Mouse (Mus musculus): ENCODE results near the gene Agpat1.

Gene Agpat1

GRCm38 (mm10) chr17:34606186-34607039 lies 2.4 kb downstream of the Agpat1 start:
- no peak for DNase-seq

GRCm38 (mm10) chr17:34607997-34608396 lies 3.9 kb downstream of the Agpat1 start:
- DNase-seq = no peak

DNA sequence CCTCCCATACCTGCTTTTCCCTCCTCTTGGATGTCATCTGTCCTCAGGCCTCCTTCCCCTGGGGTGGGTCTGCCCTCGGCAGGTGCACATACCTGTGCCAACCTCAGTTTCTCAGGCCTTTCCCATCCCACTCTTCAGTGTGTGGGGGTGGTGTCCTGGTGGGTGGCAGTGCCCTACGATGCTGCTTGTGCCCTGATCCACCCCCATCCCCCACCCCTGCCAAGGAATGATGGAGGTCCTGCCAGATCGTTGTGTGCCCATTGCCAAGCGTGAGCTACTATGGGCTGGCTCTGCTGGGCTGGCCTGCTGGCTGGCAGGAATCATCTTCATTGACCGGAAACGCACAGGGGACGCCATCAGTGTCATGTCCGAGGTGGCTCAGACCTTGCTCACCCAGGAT lies 7.0 kb downstream of the Agpat1 start:
- no peak for DNase-seq

- DNase-seq = no peak
These were observed 9.1 kb downstream of the Agpat1 start for GRCm38 (mm10) chr17:34613054-34613645.

GRCm38 (mm10) chr17:34613830-34614229 lies 9.8 kb downstream of the Agpat1 start:
- DNase-seq = no peak

GRCm38 (mm10) chr17:34615871-34616270 lies 11.8 kb downstream of the Agpat1 start, which contains the start of gene Egfl8:
Gene Egfl8 (minus strand): TSS chr17:34615971.
- DNase-seq = no peak

- no peak for DNase-seq
These were observed 14.9 kb downstream of the Agpat1 start for GRCm38 (mm10) chr17:34618999-34619398.

DNA sequence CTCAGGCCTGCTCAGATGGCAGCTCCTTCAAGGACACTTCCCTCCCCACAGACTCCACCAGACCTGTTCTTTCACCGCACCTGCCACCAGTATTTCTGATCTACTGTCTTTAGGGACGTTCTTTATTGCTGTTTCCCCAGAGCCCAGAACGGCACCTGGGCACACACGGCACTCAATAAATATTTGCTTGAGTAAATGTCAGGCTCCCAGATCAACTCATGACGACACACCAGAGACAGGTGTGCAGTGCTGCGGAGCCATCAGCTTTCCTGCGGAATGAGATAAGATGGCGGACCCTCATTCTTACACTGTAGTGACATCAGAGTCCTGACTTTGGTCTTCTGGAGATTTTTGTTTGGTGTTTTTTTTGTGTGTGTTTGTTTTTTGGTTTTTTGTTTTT lies 16.9 kb downstream of the Agpat1 start:
- no peak for DNase-seq

DNA sequence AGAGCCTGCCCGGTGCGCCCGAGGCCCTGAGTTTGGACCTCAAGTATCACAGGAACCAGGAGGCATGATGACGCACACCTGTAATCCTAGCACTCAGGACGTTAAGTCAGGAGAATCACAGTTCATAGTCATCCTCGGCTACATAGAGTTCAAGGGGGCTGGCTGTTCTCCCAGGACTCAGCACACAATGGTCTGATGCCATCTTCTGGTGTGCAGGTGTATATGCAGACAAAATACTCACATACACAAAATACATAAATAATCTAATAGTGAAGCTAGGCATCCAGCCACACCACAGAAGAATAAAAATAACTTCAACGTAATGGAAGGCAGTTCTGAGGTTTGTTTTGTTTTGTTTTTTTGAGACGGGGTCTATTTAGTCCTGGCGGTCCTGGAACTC lies 19.1 kb downstream of the Agpat1 start:
- DNase-seq = no peak

DNA sequence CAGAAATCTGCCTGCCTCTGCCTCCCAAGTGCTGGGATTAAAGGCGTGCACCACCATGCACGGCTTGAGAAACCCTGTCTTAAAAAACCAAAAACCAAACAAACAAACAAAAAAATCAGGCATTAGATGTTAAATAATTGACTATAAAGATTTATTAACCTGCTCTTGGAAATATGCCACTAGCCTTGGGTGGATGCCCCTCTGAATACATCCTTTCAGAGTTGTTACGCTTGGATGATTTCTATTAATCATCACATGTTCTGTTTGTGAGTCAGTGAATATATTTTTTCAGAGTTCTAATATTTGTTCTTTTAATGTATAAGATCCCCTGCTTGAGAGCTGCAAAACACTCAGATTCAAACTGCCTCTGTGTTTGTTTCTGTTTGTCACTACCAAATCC lies 20.9 kb downstream of the Agpat1 start:
- no peak for DNase-seq

DNA sequence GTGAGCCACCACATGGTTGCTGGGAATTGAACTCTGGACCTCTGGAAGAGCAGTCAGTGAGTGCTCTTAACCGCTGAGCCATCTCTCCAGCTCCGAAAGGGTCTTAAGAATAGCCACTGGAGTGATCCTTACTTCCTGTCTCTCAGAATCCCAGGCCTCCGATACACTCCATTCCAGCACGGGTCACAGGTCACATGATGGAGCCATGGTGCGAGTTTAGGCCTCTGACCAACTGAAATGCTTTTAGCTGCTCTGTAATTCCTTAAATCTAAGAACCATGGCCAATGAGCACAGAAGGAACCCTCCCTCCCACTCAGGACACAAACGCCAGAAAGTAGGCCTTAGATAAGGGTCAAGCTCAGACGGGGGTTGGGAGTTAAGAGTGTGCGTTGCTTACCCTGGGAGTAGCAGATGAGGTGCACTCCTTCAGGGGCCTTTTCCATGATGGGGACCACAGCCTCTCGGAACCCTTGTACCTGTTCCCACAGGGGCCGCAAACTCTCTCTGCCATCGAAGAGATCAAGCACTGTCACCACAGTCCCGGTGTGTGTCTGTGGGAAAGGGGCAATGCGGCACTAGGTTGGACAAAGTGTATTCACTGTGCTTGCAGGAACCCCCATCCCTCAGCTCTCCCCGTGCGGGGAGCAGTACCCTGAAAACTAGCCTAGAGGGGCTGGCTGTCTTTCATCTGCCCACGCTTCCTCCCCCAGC lies 22.2 kb downstream of the Agpat1 start:
- DNase-seq = no peak

- DNase-seq = no peak
These were observed 22.7 kb downstream of the Agpat1 start for GRCm38 (mm10) chr17:34626773-34627092.

DNA sequence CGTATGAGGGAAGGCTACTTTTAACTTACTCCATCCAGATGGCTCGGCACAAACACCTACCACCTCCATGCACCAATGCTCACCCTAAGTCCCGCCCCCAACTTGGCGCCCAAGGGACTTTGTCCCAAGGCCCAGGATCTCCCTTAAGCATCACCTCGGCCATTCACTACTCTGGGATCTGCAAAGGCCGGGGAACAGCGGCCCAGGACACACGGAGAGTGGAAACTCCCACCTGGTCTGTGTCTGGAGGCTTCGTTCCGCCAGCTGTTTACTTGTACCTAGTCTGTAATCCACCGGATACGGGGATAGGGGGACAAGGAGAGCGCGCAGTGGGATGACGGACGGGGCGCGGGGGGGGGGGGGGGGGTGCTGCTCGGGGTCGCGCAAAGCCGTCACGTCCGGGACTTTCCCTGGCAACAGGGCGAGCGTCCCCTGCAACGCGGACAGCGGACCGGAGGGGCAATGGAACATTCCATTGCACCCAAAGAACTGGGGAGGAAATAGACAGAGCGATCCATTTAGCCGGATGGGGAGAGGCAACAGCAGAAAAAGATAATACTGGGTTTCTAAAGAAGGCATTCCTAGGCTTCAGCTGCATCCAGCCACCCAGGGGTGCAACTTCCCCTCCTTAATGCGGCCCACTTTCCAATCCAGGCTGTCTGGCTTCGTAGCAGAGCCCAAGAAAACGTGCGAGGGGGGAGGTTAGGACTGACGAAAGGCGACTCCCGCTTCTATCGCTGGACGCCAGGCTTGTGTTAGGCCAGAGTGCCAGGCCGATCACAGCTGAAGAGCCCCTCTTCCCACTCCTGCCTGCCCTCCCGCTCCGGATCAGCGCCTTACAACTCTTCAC lies 23.3 kb downstream of the Agpat1 start:
- DNase-seq = peak; percentile 89

- DNase-seq = peak; percentile 66
These were observed 24.0 kb downstream of the Agpat1 start, which contains the start of gene Ppt2 for GRCm38 (mm10) chr17:34627943-34628643. Gene Ppt2 (minus strand): TSS chr17:34628510.

DNA sequence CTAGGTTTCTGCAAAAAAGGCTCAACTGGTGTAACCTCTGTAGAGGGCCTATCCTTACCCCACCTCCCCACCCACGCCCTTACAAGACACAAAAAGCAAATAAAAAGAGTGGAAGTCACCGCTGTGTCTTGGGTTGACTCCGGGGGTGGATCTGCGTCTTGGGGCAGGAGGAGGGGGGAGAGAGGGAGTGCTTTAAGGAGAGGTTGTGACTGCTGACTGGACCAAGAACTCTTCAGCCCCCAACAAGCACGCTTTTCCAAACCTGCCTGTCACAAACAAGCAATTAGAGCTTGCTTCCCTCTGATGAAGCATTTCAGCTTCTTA lies 24.5 kb downstream of the Agpat1 start:
- DNase-seq = no peak

- DNase-seq = peak; percentile 68
These were observed 25.2 kb downstream of the Agpat1 start, which contains the start of gene Prrt1 for GRCm38 (mm10) chr17:34629221-34629751. Gene Prrt1 (plus strand): TSS chr17:34629533.

DNA sequence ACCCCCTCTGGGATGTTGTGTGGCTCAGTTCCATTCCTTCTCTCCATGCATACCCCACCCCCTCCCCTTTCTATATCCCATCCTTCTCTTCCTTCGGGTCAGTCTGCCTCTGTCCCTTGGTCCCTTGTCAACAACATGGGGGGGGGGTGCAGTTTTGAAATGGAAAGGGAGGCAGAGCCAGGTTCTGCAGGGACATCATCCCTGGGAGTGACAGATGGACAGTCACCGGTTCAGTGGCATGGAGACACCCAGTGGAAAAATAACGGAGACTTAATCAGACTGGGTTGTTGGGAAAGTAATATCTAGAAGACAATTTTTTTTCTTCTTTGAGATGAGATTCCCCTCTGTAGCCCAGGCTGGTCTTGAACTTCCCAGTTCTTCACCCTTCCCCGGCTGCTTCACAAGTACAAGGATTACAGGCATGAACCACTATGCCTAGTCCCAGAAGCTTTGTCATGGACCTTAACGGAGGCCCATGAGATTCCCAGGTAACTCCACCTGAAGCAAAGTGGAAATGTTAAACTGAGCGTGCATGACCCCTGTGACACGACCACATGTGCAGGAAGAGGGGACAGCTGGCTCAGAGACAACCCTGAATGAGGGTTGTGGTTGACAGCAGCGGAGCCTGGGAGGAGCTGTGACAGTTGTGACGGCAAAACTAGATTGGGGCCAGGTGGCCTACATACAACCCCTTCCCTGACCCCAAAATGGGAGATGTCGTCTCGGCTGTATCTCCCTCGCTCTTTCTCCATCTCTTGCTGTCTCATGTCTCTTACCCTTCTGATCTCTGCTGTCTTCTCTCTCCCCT lies 25.9 kb downstream of the Agpat1 start:
- no peak for DNase-seq

- DNase-seq = no peak
These were observed 26.8 kb downstream of the Agpat1 start for GRCm38 (mm10) chr17:34630761-34631301.

GRCm38 (mm10) chr17:34631647-34632046 lies 27.6 kb downstream of the Agpat1 start:
- no peak for DNase-seq

DNA sequence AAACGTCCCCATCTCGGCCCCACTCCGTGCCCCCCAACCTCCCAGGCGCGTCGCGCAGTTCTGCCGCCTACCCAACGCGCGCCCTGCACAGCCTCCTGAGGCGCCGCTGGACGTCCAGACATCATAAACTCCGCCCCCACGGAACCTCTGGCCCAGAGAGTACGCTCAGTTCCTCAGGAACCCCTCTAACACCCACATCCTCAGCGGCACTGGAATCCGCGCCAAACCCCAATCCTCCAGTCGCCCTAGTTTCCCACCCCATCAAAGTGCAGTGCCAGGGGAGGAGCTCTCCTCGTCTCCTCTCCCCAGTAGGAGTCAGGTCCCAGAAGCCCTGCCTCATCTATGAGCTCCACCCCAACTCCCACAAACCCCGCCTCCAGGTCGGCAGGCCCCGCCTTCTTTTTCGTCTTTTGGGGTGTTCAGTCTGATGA lies 28.2 kb downstream of the Agpat1 start:
- peak; percentile 85 for DNase-seq

DNA sequence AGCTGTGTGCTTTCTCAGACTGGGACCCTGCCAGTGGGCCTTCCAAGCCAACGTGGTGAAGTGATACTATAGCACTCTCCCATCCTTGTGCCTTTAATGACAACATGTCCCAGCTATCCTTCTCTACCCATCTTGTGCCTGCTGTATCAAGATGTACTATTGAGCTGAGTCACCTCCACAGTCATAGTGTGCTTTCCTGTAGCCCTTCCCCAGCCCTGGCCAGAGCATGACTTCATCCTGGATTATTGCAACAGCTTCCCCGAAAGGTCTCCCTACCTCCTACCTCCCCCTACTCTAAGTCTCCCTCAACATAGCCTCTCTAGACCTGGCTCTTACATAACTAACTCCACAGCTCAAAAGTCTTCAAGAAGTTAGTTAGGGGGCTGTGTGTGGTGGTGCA lies 31.6 kb downstream of the Agpat1 start:
- no peak for DNase-seq
